Mouse (Mus musculus): ENCODE data around the gene Znhit6. TPM values are rescaled to one million over a fixed set of nuclear protein-coding genes. Genes with fewer than 3 reads are reported as not detected.

The Znhit6 gene
- polyA plus RNA-seq (2015; fragmentation: Nextera tagmentation; extraction: Ambion mirVana) = 28.3 and 31.8 TPM in 2 replicates

DNA sequence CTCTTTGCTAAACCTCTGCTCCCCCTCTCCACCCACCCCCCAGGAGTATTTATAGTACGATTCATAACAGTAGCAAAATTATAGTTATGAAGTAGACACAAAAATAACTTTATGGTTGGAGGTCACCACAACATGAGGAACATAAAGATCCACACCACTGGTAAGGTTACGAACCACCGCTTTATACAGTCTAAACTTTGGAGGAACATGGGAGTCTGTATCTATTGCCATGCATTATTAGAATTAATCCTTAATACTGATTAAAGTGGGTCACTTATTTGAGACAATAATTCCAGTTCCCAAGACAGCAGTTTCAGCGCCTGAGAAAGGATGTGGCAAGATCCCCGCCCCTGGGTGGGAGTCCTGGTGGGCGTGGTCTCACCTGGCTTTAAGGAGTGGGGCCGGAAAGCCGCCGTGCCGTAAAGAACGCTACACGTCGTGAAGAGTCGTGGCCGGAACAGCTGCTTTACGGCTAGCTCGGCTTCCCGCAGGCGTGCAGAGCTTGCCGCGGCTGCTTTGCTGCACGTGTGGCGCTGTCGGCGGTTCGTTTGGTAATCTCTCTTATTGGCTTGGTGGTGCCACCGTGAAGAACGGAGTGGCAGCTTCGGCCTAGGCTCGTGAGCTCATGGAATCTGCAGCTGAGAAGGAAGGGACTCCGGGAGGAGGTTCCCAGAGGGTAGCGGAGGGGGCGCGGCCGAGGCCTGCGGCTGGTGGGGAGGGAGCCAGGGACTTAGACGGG, at the start of gene Znhit6:
Gene Znhit6, plus strand, starts transcription at position 463 of the 739 bp plus-strand sequence.

DNA sequence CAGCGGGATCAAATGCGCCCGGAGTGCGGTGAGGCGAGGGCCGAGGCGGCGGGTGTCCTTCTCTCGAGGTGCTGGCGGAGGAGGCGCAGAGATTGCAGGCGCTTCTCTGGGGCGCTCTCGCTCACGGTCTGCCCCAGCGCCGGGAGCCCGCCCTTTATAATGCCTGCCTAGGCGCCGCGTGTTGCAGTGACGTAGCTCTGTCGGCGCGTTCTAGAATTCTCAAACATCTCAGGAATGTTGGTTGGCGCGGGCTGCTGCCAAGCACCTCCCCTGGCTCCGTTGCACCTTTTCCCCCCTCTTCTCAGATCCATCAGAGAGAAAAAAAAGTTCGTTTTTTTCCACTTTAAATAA, 73.8 kb downstream of the Znhit6 start, which contains the start of gene Ccn1:
Gene Ccn1, minus strand, starts transcription at position 130 of the 351 bp plus-strand sequence.

Other genes starting within 250 kb of the Znhit6 start
- 7.0 and 8.2 TPM in 2 replicates for gene Ccn1, start 73.8 kb downstream of the Znhit6 start, polyA plus RNA-seq (2015; fragmentation: Nextera tagmentation; extraction: Ambion mirVana)
- gene Ddah1, start 182.5 kb downstream of the Znhit6 start, polyA plus RNA-seq (2015; fragmentation: Nextera tagmentation; extraction: Ambion mirVana) = 166 and 169 TPM in 2 replicates